Mouse (Mus musculus) urinary bladder, adult 2 months (tissue): ENCODE data around the gene Creb5. TPM values are rescaled to one million over a fixed set of nuclear protein-coding genes. Genes with fewer than 3 reads are reported as not detected.

Source experiments
- DNase-seq: peaks from one replicate; pipeline ENCODE4 v3.0.0; 2022; ENCODE audit warnings: low spot score
- polyA plus RNA-seq: library from polyadenylated mRNA; depleted of rRNA; stranded (reverse); fragments of >200 nt; gene quantifications from 2 replicates; pipeline ENCODE4 v1.2.3, GENCODE M21; 2012

Creb5 gene
- polyA plus RNA-seq, 1 experiment = 1.9 TPM

GRCm38 (mm10) chr6:53592230-53592629, 305.2 kb downstream of the Creb5 start:
- DNase-seq = no peak

DNA sequence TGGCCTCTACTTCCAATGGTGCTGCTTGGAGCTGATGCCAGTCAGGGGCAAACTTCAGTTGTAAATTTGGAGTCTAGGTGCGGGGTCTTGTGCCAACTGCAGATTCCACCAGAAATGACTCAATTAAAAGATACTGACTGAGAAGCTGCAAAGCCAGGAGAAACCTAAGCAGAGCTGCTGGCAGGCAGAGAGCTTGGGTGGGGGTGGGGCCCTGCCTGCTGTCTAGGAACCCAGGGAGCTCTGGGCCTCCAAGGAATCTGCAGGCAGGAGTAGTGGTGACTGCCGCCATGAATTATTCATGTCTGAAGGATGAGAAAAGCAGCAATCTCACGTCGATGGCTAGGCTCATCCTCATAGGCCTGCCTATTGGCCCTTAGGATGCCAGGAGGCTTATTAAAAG, 306.5 kb downstream of the Creb5 start:
- no peak for DNase-seq

DNA sequence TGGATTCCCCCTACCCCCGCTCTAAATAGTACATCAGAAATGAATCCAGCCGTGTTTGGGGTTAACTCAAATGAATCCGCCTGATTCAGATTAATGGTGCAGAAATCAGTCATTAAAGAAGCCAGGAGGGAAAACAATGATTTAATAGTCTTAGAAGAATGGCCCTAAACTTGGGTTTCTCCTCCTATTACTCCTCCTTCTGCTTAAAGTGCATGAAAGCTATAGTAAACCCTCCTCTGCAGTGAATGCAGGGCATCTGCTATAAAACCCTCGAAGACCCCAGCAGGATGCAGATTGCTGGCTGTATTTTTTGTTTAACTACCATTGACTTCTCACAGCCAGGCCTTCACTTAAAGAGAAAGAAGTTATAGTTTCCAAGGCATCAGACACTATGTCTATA, 307.2 kb downstream of the Creb5 start:
- no peak for DNase-seq

GRCm38 (mm10) chr6:53596402-53596801, 309.3 kb downstream of the Creb5 start:
- DNase-seq = no peak

DNA sequence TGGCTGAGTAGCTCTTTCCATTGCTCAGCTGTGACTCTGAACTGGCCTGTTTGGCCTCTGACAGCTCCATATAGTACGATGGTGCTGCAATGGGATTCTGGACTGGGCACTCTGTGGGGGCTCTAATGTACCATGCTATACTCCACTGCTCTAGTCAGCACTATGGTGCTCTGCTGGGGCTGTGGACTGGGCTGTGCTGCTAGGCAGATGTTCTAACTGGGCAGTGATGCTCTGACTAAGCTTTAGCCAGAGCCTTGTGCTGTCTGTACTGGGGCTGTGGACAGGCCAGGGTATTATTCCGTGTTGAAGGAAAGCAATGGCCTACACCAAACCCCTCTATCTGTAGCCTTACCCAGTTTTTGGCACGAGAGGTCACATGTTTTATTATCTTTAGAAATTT, 316.0 kb downstream of the Creb5 start:
- DNase-seq = no peak

- DNase-seq = no peak
Measured at GRCm38 (mm10) chr6:53603695-53604094, 316.6 kb downstream of the Creb5 start.

- no peak for DNase-seq
Measured at GRCm38 (mm10) chr6:53604386-53604785, 317.3 kb downstream of the Creb5 start.

DNA sequence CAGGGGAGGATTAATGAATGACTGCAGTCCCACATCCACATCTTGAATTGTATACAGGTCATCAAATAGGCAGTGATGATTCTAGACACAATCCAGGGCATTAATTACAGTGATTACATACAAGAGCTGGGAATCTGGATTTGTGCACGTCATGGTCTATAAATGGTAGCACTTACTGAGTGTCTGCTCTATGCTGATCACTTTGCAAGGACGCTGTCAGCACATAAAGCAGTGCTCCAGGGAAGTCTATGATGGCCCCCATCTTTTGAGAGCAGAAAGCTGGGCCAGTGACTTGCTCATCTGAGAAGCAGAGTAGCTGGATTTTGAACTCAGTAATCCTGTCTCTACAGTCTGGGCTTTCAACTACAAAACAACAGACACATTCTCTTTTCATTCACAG, 318.1 kb downstream of the Creb5 start:
- DNase-seq = no peak

DNA sequence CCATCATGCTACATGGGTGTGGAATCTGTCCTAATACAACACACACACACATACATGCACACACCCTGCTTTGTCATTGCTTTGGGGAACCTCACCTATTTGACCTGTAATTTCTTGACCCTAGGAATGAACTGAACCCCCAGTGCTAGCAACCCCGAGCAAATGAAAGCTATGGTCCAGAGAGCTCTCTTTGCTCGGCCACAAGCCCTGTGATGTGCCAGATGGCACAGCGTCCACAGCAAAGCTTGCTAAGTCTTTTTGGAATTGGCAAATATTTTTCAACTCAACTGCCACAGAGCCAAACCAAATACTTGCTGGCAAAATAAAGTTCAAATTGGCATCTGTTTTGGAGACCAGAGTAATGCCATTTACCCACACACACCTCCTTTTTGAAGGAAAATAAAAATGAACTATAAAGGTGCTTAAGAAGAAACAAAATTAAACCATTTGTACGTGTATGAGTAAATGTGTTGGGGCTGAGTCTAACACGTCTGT, 324.4 kb downstream of the Creb5 start:
- DNase-seq = no peak

DNA sequence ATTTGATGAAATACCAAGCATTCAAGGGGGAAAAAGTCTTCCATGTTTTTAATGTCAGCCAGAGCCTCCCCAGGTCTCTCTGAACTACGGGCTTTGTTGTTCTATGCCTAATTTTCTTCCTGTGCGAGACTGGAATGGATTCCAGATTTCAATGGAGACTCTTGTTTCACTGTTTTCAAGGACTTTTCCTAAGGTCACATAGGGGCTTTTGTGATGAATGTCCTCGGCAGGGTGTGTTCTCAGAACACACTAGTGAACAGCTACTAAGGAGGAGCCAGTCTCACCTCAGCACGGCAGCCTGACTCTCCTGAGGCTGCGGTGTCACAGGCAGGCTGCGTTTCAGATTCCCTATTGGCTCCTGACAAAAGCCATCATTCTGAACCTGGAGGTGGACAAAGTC, 325.6 kb downstream of the Creb5 start:
- DNase-seq = no peak

- DNase-seq = no peak
Measured at GRCm38 (mm10) chr6:53615440-53616211, 328.6 kb downstream of the Creb5 start.

DNA sequence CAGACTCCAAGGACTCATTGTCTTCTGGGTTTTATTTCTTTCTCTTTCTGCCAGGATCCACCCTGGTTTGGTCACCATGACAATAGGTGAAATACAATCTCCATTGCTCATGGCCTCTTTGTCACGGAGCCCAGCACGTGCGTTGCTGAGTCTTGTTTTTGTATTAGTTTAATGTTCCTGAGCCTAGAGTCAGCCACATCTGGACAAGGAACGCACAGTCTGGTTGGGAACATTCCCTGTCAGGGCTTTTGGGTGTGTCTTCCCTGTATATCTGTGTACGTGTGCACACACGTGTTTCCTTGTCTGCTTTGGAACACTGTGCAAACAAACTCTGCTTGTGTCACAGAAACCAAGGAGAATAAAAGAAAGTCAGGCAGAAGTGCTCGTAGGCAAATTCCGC, 331.1 kb downstream of the Creb5 start:
- no peak for DNase-seq

DNA sequence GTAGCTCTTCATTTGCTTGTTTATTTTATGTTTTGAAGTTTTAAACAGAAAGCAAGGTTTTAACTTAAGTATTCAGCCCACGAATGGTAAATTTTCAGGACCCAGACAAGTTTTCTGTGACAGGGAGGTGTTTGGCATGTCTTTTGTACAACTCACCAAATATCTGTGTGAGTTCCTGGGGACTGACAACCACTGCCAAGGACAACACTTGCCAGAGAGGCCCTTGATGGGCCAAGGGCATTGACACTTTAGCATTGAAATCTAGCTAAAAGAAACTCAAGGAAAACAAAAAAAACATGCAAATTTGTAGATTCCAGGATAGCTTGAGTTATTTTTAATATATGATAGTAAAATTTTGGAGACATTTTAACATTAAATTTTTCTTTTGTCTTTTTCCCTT, 332.6 kb downstream of the Creb5 start:
- DNase-seq = no peak

DNA sequence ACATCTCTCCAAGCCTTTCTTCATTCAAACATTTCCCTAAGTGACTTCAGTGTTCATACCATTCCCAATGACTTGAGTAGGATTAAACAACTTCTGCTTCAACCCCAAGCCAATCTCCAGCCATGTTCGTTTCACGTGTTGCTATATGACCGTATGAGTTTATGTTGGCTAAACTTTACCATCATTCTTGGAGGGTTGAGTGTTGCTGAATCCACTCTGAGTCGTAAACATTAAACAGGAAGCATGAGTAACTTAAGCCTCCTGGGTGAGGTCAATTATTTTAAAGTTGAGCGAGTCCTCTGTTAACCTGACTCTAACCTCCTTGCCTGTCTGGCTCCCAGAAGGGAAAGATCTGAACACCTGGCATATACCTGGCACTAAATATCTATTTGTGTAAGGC, 334.2 kb downstream of the Creb5 start:
- no peak for DNase-seq

DNA sequence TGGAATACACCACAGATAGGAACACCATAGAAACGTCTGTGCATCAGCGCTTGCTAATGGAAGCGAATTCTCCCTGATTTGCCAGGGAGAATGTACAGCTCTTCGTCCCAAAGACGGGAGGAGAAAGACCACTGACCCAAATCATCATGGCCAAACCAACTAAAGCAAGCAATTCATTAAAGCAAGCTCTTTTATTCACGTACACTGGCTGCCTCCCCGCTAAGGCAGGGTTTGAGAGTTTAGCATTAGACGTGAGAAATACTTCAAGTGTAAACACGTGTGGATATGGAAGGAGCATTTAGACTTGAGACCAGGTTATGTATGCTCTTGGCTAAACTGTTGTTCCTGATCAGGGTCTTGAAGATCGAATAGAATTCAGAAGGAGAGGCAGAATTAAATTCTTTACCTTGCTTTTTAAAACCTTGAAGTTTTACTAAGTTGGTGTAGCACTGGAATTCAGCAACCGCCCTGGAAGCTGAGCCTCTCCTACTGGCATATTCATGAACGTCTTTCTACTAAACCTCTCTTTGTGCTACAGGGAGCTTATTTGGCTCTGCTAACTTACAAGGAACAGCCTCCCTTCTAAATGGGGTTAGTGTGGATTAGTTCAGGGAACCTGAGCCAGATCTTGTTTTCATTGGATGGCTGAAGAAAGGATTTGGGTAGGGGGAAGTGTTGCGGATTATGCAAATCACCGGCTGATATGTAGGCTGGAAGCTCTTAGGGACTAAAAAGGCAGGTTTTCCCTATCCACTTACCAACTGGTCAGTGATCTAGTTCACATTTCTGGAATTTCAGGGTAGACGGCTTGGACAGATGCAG, 337.6 kb downstream of the Creb5 start:
- DNase-seq = no peak

- no peak for DNase-seq
Measured at GRCm38 (mm10) chr6:53626044-53626443, 339.0 kb downstream of the Creb5 start.

GRCm38 (mm10) chr6:53628714-53629113, 341.6 kb downstream of the Creb5 start:
- no peak for DNase-seq

- DNase-seq = no peak
Measured at GRCm38 (mm10) chr6:53635453-53635852, 348.4 kb downstream of the Creb5 start.

- no peak for DNase-seq
Measured at GRCm38 (mm10) chr6:53637356-53638351, 350.6 kb downstream of the Creb5 start.

DNA sequence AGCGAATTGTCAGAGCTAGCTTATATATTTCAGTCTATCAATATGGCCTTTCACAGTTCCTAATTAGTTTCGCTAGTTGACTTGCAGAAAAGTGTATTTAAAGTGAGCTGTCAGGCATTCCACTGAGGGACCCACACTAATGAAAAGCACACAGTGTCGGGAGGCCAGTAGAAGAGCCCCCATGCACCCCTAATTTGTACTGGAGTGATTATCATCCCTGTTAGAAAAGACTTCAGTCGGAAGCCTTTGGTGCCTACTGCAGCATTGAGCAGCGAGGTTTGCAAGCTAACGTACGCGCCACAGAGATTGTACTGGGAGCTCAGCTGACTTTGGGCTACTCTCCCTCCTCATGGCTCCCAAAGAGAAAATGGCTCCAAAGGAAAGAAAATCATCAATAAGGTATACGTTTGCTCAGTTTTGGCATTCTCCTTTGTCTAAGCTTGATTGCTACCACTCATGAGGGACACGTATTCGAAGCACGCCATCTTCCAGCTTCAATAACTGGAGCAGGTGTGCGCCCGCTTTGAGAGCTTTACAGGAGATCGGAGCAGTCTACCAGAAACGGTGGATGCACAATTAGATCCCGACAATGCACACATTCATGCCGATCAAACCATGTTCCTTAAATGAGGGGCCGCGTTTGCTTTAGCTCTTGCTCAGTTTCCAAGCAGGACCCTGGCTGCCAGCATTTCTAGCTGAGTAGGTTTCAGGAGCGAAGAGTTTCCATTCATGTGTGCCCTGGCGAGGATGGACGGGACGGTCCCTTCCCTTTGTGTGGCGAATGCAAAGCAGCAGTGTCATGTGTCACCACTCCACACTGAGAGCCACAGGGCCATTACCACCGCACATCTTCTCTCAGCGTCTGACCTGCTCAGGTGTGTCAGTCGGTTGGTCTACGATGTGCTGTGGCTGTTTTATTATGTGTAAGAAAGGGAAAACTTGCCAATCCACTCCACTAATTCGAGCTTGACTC, 354.8 kb downstream of the Creb5 start:
- DNase-seq = no peak
